8 mouse cellular contexts compared by ENCODE assay signal in the genomic region with DNA sequence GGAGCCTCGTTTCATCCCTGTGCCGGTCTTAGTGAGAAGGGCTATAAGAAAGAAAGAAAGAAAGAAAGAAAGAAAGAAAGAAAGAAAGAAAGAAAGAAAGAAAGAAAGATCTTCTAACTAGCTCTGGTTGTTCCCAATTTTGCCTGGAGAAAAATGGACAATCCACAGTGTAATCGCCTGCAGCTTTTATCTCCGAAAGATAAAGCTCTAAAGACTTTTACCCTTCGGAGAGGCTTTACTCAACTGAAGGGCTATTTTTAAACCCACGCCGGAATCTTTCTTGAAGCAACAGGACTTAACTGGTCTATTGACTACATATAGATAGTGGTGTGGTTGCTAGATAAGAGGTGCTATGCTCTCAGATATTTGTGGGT. TPM values are rescaled to one million over a fixed set of nuclear protein-coding genes. Genes with fewer than 3 reads are reported as not detected.
DNase-seq lines count a peak whose midpoint lies in the region; ATAC-seq and TF ChIP-seq lines count a peak whose summit lies in the region.

No protein-coding gene starts in this region.

- H3K4me2 ChIP-seq in lung, embryonic 16.5 days (ENCODE audit: low read depth, low read length), result peak overlapping the region; percentile 54

- H3K27me3 ChIP-seq in lung, embryonic 16.5 days (ENCODE audit: control insufficient read depth, insufficient read depth, low read depth, low read length), result no peaks in the 10 kb centered on the region
- H3K27me3 ChIP-seq in limb, embryonic 10.5 days (ENCODE audit: low read depth, poor library complexity, severe bottlenecking), result no peaks in the 10 kb centered on the region

- DNase-seq in lung, adult 18-20 months, result no peak
- no peak for DNase-seq in limb, embryonic 10.5 days (ENCODE audit: low spot score)
- DNase-seq in cerebellum, postnatal 25 days, result no peak
- DNase-seq in thymus, postnatal 0 days (ENCODE audit: low spot score), result no peak
- DNase-seq in urinary bladder, postnatal 4 days (ENCODE audit: low spot score in 2 of 2), result no peak

- TF ChIP-seq POLR2A in embryonic fibroblast, embryonic 13.5 days (IDR thresholded peaks at IDR 0.05; ENCODE audit: low read depth, low read length), result no peak
- TF ChIP-seq POLR2A in olfactory bulb, adult 2 months (IDR thresholded peaks at IDR 0.05; ENCODE audit: insufficient read depth, low read depth, low read length), result no peak

- WGBS in lung, embryonic 16.5 days, result 0% methylated on average over 7 of the region's 7 CpGs
- 1% methylated on average over 7 of the region's 7 CpGs for WGBS in limb, embryonic 10.5 days
- 10% methylated on average over 7 of the region's 7 CpGs for WGBS in olfactory bulb, adult 2 months

- H3K4me1 ChIP-seq in lung, embryonic 16.5 days (replicated peaks; ENCODE audit: control insufficient read depth, insufficient read depth, low read length), result peaks cover 25% of the 10 kb centered on the region
- peaks cover 4% of the 10 kb centered on the region; the same call in 1 of the 2 replicates for H3K4me1 ChIP-seq in embryonic fibroblast, embryonic 13.5 days (ENCODE audit: control insufficient read depth, insufficient read depth, low read length)
- peaks cover 42% of the 10 kb centered on the region for H3K4me1 ChIP-seq in limb, embryonic 10.5 days
- H3K4me1 ChIP-seq in olfactory bulb, adult 2 months (ENCODE audit: control insufficient read depth, insufficient read depth, low read length), result peaks cover 7% of the 10 kb centered on the region

- 0 out of 2 replicates have a peak, but pooled peaks have one; percentile 4 for ATAC-seq in lung, embryonic 16.5 days (ENCODE audit: low read depth)

- peak overlapping the region; percentile 79 for H3K4me3 ChIP-seq in lung, embryonic 16.5 days (ENCODE audit: low read length)
- H3K4me3 ChIP-seq in embryonic fibroblast, embryonic 13.5 days (ENCODE audit: insufficient read depth, low read length), result peak overlapping the region; percentile 56
- H3K4me3 ChIP-seq in limb, embryonic 10.5 days, result peak overlapping the region; percentile 92
- peak overlapping the region; percentile 72; the same call in 1 of the 2 replicates for H3K4me3 ChIP-seq in olfactory bulb, adult 2 months (ENCODE audit: insufficient read depth, low read depth, low read length)

- peaks cover 10% of the 10 kb centered on the region for H3K36me3 ChIP-seq in lung, embryonic 16.5 days (ENCODE audit: control insufficient read depth, insufficient read depth, low read length)
- peaks cover 26% of the 10 kb centered on the region for H3K36me3 ChIP-seq in limb, embryonic 10.5 days

- H3K9me3 ChIP-seq in lung, embryonic 16.5 days (ENCODE audit: control insufficient read depth, low read length), result no peaks in the 10 kb centered on the region
- H3K9me3 ChIP-seq in limb, embryonic 10.5 days (replicated peaks), result no peaks in the 10 kb centered on the region

- H3K27ac ChIP-seq in lung, embryonic 16.5 days (ENCODE audit: low read length), result peak overlapping the region; percentile 92
- peak overlapping the region; percentile 80 for H3K27ac ChIP-seq in embryonic fibroblast, embryonic 13.5 days (ENCODE audit: insufficient read depth, low read length)
- H3K27ac ChIP-seq in limb, embryonic 10.5 days, result peak overlapping the region; percentile 97
- peak overlapping the region; percentile 96; the same call in 1 of the 2 replicates for H3K27ac ChIP-seq in olfactory bulb, adult 2 months (ENCODE audit: insufficient read depth, low read depth, low read length)

- peak overlapping the region; percentile 86 for H3K9ac ChIP-seq in lung, embryonic 16.5 days (ENCODE audit: low read length)

- TF ChIP-seq CTCF in embryonic fibroblast, embryonic 13.5 days (IDR thresholded peaks at IDR 0.05; ENCODE audit: borderline replicate concordance, insufficient read depth, low read length), result no peak
- TF ChIP-seq CTCF in olfactory bulb, adult 2 months (IDR thresholded peaks at IDR 0.05; ENCODE audit: insufficient read depth, low read depth, low read length), result no peak

RNA-seq across cellular contexts. Expression of a gene that starts 0.5 kb away (rescaled TPM):
- 130 and 137 TPM in 2 replicates for polyA plus RNA-seq in lung, embryonic 16.5 days (2015; fragmentation: Nextera tagmentation; extraction: Ambion mirVana)
- polyA plus RNA-seq in embryonic fibroblast, embryonic 13.5 days (2011; ENCODE audit: insufficient read length, low read depth, missing spikeins), result 14.7 and 25.8 TPM in 2 replicates
- 290 and 298 TPM in 2 replicates for polyA plus RNA-seq in limb, embryonic 10.5 days (2016; fragmentation: Nextera tagmentation; extraction: Ambion mirVana)
- 382 TPM in 1 of 2 replicates, not detected in the other for polyA plus RNA-seq in olfactory bulb, adult 2 months (2012; ENCODE audit: insufficient read depth, insufficient read length, low replicate concordance, missing spikeins)
- 361 and 379 TPM in 2 replicates for polyA plus RNA-seq in thymus, postnatal 0 days (2015; fragmentation: Nextera tagmentation; extraction: Ambion mirVana)
